Mouse (Mus musculus): ENCODE measurements around the gene Ptx4.
A peak's percentile ranks its signal among the peaks of the same experiment; 100 is the strongest.

GRCm38 (mm10) chr17:25117263-25117662 is 3.3 kb upstream of the Ptx4 start:
- peak; percentile 46 for TF ChIP-seq CTCF (IDR thresholded peaks at IDR 0.05; ENCODE audit: extremely low read depth, insufficient read depth, low read length)
- TF ChIP-seq POLR2A (IDR thresholded peaks at IDR 0.05; ENCODE audit: extremely low read depth, insufficient read depth, low read length): no peak
